Mouse (Mus musculus): ENCODE results near the gene Unc119b.
"Not testable (repeated sequence)": the region's sequence is repeated elsewhere in the genome, so short reads cannot be mapped to it uniquely, and the experiment has no call there.

The Unc119b gene

GRCm38 (mm10) chr5:115134234-115135165, at the start of gene Unc119b:
Gene Unc119b (minus strand): TSS chr5:115134975.
- DNase-seq (ENCODE audit: low read depth, low spot score) = peak; percentile 50

GRCm38 (mm10) chr5:115183482-115183881, 48.7 kb upstream of the Unc119b start:
- DNase-seq (ENCODE audit: low read depth, low spot score) = no peak

DNA sequence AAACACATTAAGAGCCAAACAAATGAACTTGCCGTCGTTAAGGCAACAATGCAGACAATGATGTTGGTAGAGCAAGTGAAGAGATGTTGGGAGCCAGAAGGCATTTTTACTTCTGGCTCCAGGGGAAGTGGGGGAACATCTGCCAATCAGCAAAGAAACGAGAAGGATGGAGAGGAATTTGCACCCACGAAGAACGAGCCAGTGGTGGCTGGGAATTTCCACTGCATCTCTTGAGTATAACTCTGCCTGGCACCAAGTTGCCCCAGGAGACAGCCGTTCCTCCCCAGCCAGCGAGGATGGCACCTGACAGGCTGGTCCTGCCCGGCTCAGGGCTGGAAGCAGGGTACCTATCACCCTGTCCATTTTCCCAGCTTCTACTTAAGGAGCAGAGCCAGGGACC, 48.1 kb upstream of the Unc119b start:
- DNase-seq (ENCODE audit: low read depth, low spot score) = no peak

- DNase-seq (ENCODE audit: low read depth, low spot score) = no peak
Observed at GRCm38 (mm10) chr5:115181248-115181940, 46.6 kb upstream of the Unc119b start.

- DNase-seq (ENCODE audit: low read depth, low spot score) = no peak
Observed at GRCm38 (mm10) chr5:115179596-115179995, 44.8 kb upstream of the Unc119b start.

GRCm38 (mm10) chr5:115177866-115178265, 43.1 kb upstream of the Unc119b start:
- DNase-seq (ENCODE audit: low read depth, low spot score) = no peak

DNA sequence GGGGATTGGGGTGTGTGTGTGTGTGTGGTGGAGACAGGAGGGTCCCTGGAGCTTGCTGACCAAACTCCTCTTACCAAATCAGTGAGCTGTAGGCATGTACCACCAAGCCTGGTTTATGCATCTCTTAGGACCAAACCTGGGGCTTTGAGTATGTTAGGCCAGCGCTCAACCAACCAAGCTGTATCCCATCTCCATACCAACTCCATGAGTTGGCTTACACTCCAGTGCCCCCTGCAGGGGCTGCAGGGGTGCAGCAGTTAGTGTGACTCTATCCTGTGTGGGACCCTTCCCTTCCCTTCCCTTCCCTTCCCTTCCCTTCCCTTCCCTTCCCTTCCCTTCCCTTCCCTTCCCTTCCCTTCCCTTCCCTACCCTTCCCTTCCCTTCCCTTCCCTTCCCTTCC, 39.8 kb upstream of the Unc119b start:
- no peak for DNase-seq (ENCODE audit: low read depth, low spot score)

GRCm38 (mm10) chr5:115170150-115170549, 35.4 kb upstream of the Unc119b start:
- DNase-seq (ENCODE audit: low read depth, low spot score) = no peak

- no peak for DNase-seq (ENCODE audit: low read depth, low spot score)
Observed at GRCm38 (mm10) chr5:115168641-115169415, 34.1 kb upstream of the Unc119b start.

GRCm38 (mm10) chr5:115167396-115167795, 32.6 kb upstream of the Unc119b start:
- no peak for DNase-seq (ENCODE audit: low read depth, low spot score)

DNA sequence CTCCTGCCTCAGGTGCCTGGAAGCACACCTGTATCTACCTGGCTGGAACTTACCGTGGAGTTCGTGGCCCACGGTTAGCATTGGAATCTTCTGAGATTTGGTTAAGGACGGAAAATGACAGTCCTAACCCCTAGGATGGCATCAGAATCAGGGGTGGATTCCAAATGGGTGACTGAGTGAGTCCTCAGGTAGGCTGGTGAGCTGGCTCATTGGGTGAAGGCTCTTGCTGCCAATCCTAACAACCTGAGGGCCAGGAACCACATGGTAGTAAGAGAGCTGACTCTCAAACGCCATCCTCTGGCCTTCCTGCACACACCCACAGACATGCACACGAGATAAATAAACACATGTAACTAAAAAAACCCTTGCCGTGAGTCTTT, 32.0 kb upstream of the Unc119b start:
- no peak for DNase-seq (ENCODE audit: low read depth, low spot score)

GRCm38 (mm10) chr5:115165895-115166814, 31.4 kb upstream of the Unc119b start:
- DNase-seq (ENCODE audit: low read depth, low spot score) = no peak

DNA sequence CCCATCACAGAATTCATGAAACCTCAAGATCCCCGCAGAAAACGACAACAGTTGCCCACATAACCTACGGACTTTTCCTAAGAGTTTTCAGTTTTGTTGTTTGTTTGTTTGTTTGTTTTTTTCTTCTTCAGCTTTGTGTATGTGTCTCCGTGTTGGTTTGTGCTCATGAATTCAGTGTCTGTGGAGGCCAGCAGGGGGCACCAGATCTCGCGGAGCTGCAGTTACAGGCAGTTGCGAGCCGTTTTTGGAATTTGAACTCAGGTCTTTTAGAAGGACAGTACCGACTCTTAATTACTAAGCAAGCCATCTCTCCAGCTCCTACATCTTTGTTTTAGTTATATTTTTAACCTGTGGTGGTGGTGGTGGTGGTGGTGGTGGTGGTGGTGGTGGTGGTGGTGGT, 30.6 kb upstream of the Unc119b start:
- no peak for DNase-seq (ENCODE audit: low read depth, low spot score)

DNA sequence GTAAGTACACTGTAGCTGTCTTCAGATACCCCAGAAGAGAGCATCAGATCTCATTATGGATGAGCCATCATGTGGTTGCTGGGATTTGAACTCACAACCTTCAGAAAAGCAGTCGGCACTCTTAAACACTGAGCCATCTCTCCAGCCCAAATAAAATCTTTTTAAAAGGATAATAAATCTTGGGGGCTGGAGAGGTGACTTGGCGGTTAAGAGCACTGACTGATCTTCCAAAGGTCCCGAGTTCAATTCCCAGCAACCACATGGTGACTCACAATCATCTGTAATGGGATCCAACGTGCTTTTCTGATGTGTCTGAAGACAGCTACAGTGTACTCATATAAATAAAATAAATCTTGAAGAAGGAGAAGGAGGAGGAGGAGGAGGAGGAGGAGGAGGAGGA, 29.7 kb upstream of the Unc119b start:
- not testable (repeated sequence) for DNase-seq (ENCODE audit: low read depth, low spot score)

DNA sequence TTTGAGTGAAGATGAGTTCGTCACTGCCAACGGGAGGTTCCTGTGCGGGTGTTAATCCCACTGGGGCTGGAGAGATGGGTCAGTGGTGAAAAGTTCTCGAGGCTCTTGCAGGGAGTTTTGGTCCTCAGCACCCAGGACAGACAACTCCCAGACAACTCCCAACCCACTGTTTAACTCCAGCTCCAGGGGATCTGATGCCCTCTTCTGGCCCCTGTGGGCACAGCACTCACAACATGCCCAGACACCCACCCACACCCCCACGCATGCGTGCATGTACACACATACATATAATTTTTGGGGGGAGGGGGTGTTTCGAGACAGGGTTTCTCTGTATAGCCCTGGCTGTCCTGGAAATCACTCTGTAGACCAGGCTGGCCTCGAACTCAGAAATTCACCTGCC, 28.8 kb upstream of the Unc119b start:
- no peak for DNase-seq (ENCODE audit: low read depth, low spot score)

DNA sequence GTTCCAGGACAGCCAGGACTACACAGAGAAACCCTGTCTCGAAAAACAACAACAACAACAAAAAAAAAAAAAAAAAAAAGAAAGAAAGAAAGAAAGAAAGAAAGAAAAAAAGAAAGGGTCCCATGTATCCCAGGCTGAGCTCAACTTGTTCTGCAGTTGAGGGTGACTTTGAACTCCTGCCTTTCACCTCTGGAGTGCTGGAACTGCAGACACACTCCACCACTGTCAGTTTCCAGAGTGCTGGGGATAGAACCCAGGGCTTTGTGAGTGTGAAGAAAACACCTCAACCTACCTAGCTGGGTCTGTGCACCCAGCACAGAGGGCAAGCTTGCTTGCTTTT, 27.1 kb upstream of the Unc119b start:
- not testable (repeated sequence) for DNase-seq (ENCODE audit: low read depth, low spot score)

- DNase-seq (ENCODE audit: low read depth, low spot score) = no peak
Observed at GRCm38 (mm10) chr5:115161064-115161939, 26.5 kb upstream of the Unc119b start.

DNA sequence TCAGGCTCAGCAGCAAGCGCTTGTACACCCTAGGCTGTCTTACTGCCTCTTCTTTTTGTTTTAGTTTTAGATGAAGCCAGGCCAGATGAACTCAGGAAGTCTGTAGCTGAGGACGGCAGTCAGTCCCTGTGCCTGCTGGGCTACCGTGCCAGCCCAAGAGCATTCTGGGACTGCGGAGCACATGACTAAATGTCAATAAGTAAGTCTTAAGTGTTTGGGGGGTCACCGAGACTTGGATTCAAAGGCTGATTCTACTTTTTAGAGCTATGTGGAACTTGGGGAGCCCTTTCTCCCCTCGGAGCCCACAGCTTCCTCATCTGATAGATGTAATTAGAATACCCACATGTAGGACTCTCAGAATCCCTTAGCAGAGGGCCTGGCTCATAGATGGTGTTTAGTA, 25.9 kb upstream of the Unc119b start:
- DNase-seq (ENCODE audit: low read depth, low spot score) = no peak

- no peak for DNase-seq (ENCODE audit: low read depth, low spot score)
Observed at GRCm38 (mm10) chr5:115159165-115159564, 24.4 kb upstream of the Unc119b start.
